Mouse (Mus musculus) subcutaneous adipose tissue, adult 2 months (tissue): ENCODE measurements around the gene Ppp2r5b. TPM values are rescaled to one million over a fixed set of nuclear protein-coding genes. Genes with fewer than 3 reads are reported as not detected.

ENCODE experiments used
- polyA plus RNA-seq: library from polyadenylated mRNA; depleted of rRNA; stranded (reverse); fragments of >200 nt; gene quantifications from 2 replicates; pipeline ENCODE4 v1.2.3, GENCODE M21; 2012; ENCODE audit warnings: low replicate concordance; rRNA removed

Gene Ppp2r5b
- polyA plus RNA-seq, result 90.3 and 103 TPM in 2 replicates

GRCm38 (mm10) chr19:6235084-6236052, at the start of gene Ppp2r5b:
TSS of gene Ppp2r5b (minus strand) at chr19:6235872.

GRCm38 (mm10) chr19:6276426-6277421, 41.1 kb upstream of the Ppp2r5b start, which contains the start of gene Ehd1:
TSS of gene Ehd1 (plus strand) at chr19:6276725.

DNA sequence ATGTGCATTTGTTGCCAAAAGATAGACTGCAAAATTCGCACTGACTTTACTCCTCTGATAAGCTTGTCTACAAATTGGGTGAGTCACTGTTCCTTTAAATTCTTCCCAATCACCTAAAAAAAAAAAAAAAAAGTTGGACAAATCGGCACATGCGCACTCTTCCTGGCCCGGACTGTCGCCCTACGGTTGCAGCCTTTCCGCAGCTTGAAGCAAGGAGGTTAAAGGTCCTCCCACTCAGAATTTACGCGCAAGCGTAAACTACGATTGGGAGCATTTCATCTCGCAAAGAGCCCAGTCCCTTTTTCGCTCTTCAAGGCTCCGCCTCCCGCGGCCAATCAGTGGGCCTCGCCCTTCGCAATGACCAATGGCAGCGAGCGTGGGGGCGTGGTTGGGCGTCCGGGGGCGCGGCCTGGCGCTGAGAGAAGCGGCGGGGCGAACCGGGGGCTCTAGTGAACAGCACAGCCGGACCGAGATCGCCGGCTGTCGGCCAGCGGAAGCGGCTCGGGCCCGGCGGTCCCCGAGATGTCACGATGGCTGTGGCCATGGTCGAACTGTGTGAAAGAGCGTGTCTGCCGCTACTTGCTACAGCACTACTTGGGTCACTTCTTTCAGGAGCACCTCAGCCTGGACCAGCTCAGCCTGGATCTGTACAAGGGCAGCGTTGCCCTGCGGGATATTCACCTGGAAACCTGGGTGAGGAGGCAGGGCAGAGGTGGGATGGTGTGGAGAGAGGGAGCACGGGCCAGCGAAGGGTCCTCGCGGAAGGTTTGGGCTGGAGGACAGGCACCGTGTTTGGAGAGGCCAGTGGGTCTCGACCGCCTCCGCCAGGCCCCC, 5.8 kb upstream of the Ppp2r5b start, which contains the start of gene Atg2a:
TSS of gene Atg2a (plus strand) at position 395 of the 834 bp plus-strand sequence.

DNA sequence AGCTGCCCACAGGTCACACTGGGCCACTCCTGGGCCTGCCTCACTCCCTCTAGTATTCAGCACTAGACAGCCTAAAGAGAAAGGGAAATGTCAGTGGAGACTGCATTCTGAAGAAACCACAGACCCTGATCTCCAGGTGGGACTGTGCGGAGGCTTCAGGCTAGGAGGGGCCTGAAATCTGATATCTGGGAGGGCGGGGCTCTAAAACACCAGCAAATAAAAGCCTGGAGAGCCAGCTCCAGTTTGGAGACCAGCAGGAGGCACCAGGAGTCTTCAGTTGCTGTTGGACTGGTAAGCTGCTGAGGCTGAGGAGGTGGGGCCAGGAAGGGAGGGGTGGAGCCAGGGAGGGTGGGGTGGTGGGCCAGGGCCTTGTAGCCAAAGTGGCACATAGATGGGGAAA, 9.5 kb downstream of the Ppp2r5b start, which contains the start of gene Gpha2:
TSS of gene Gpha2 (plus strand) at position 246 of the 400 bp plus-strand sequence.

GRCm38 (mm10) chr19:6184131-6184530, 51.5 kb downstream of the Ppp2r5b start, which contains the start of gene Majin:
TSS of gene Majin (plus strand) at chr19:6184388.

Other genes with a start within 250 kb of the Ppp2r5b start
- not detected in 2 replicates for gene Slc22a20, start 249.7 kb downstream of the Ppp2r5b start, polyA plus RNA-seq
- gene Capn1, start 220.0 kb downstream of the Ppp2r5b start, polyA plus RNA-seq, result 42.0 and 72.3 TPM in 2 replicates
- gene Syvn1, start 189.3 kb downstream of the Ppp2r5b start, polyA plus RNA-seq, result 59.3 and 60.1 TPM in 2 replicates
- 29.0 and 43.8 TPM in 2 replicates for gene Mrpl49, start 178.1 kb downstream of the Ppp2r5b start, polyA plus RNA-seq
- 740 and 1,078 TPM in 2 replicates for gene Fau, start 178.0 kb downstream of the Ppp2r5b start, polyA plus RNA-seq
- gene Znhit2, start 174.7 kb downstream of the Ppp2r5b start, polyA plus RNA-seq, result 43.0 and 48.9 TPM in 2 replicates
- 39.1 and 40.1 TPM in 2 replicates for gene Tm7sf2, start 167.5 kb downstream of the Ppp2r5b start, polyA plus RNA-seq
- gene Vps51, start 158.6 kb downstream of the Ppp2r5b start, polyA plus RNA-seq, result 67.5 and 83.1 TPM in 2 replicates
- gene Tmem262, start 155.8 kb downstream of the Ppp2r5b start, polyA plus RNA-seq, result not detected in 2 replicates
- 0.19 and 0.49 TPM in 2 replicates for gene Gm28374, start 153.6 kb downstream of the Ppp2r5b start, polyA plus RNA-seq
- gene Zfpl1, start 150.9 kb downstream of the Ppp2r5b start, polyA plus RNA-seq, result 100 and 103 TPM in 2 replicates
- 0.30 and 4.4 TPM in 2 replicates for gene Cdca5, start 150.9 kb downstream of the Ppp2r5b start, polyA plus RNA-seq
- not detected in 2 replicates for gene AC131692.1, start 141.5 kb downstream of the Ppp2r5b start, polyA plus RNA-seq
- 0.09 and 0.22 TPM in 2 replicates for gene Naaladl1, start 130.1 kb downstream of the Ppp2r5b start, polyA plus RNA-seq
- 19.6 and 37.2 TPM in 2 replicates for gene Sac3d1, start 117.2 kb downstream of the Ppp2r5b start, polyA plus RNA-seq
- gene Snx15, start 107.6 kb downstream of the Ppp2r5b start, polyA plus RNA-seq, result 31.6 and 42.5 TPM in 2 replicates
- 8.7 and 11.0 TPM in 2 replicates for gene Batf2, start 94.9 kb downstream of the Ppp2r5b start, polyA plus RNA-seq
- 139 and 178 TPM in 2 replicates for gene Arl2, start 94.3 kb downstream of the Ppp2r5b start, polyA plus RNA-seq
- 0.26 and 0.46 TPM in 2 replicates for gene Majin, start 51.5 kb downstream of the Ppp2r5b start, polyA plus RNA-seq
- gene Gpha2, start 9.5 kb downstream of the Ppp2r5b start, polyA plus RNA-seq, result 0.63 and 0.66 TPM in 2 replicates
- 38.8 and 43.8 TPM in 2 replicates for gene Atg2a, start 5.8 kb upstream of the Ppp2r5b start, polyA plus RNA-seq
- gene Ehd1, start 40.9 kb upstream of the Ppp2r5b start, polyA plus RNA-seq, result 270 and 315 TPM in 2 replicates
- 10.9 and 14.7 TPM in 2 replicates for gene Cdc42bpg, start 70.6 kb upstream of the Ppp2r5b start, polyA plus RNA-seq
- 41.0 and 72.1 TPM in 2 replicates for gene Men1, start 99.1 kb upstream of the Ppp2r5b start, polyA plus RNA-seq
- gene Map4k2, start 105.3 kb upstream of the Ppp2r5b start, polyA plus RNA-seq, result 114 and 147 TPM in 2 replicates
- gene Sf1, start 127.8 kb upstream of the Ppp2r5b start, polyA plus RNA-seq, result 88.7 and 113 TPM in 2 replicates
- 10.8 and 37.9 TPM in 2 replicates for gene Pygm, start 148.5 kb upstream of the Ppp2r5b start, polyA plus RNA-seq
- 130 and 352 TPM in 2 replicates for gene Rasgrp2, start 163.5 kb upstream of the Ppp2r5b start, polyA plus RNA-seq
- gene Nrxn2, start 182.9 kb upstream of the Ppp2r5b start, polyA plus RNA-seq, result 1.3 and 8.7 TPM in 2 replicates